Mouse (Mus musculus) ovary, adult 18-20 months (tissue): ENCODE data around the gene Trpm3.

Source experiments
- DNase-seq: peaks from one replicate; pipeline ENCODE4 v3.0.0; 2022; ENCODE audit warnings: low spot score, mixed read lengths

The Trpm3 gene

DNA sequence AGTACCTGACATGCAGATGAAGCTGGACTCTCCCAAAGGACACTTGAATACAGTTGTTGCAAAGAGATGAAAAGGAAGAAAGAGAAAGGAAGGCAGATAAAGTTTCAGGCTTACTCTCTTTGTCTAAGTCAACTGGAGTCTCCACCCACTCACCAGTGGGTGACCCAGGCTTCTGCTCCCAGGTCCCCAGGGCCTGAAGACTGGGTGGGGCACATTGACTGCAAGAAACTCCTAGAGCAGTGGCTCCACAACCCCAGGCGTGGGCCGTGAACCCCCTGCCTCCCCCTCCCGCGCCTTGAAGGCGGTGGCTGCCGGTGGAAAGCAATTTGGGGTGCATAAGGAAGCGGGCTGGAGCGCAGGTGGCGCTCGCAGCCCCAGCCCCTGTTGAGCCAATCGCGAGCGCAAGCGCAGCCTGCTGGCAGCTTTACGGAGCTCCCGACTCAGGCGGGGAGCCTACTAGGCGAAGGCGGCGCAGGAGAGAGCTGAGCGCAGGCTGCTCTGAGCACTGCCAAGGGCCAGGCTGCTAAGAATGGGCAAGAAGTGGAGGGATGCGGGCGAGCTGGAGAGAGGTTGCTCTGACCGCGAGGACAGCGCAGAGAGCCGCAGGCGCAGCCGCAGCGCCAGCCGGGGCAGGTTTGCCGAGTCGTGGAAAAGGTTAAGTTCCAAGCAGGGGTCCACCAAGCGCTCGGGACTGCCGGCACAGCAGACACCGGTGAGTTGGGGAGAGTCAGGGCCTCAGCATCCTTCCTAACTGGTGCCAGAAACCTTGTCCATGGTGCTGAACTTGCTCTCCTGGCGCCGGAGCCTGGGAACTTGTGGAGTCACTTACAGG, at the start of gene Trpm3:
TSS of gene Trpm3 (plus strand) at position 457 of the 832 bp plus-strand sequence.
- DNase-seq = peak; percentile 12

DNA sequence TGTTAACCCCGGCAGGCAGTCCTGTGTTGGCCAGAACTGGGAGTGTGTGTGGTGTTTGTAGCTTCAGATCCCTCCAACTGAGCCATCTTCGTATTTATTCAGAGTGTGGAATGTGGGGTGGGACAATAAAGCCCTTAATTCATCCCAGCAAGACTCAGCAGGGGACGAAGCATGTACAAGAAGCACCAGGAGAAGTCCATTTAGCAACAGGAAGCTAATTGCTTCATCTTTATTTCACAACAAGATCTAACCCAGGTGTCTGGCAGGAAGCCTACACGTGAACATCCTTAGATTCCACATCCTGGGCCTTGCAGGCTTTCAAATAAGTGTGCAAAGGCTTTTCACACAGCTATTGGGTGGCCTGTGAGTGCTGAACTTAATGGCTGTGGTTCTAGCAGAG, 38.3 kb upstream of the Trpm3 start:
- DNase-seq = no peak

DNA sequence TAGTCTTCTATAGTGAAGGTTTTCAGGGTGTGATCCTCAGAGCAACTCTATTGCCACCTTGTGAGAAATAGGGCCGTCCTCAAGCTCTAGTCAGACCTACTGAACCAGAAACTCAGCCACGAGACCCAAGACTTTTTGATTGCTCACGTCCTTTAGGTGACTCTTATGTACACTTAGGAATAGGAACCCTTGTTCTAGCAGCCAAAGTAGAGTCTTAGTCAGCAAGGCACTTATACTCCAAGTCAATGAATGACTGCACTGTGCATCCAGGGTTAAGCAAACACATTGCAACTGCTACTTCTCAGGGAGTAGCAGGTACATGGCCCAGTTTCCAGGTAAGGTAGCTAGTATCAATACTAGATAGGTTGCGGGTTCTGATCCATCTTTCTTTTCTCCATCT, 35.0 kb upstream of the Trpm3 start:
- no peak for DNase-seq

DNA sequence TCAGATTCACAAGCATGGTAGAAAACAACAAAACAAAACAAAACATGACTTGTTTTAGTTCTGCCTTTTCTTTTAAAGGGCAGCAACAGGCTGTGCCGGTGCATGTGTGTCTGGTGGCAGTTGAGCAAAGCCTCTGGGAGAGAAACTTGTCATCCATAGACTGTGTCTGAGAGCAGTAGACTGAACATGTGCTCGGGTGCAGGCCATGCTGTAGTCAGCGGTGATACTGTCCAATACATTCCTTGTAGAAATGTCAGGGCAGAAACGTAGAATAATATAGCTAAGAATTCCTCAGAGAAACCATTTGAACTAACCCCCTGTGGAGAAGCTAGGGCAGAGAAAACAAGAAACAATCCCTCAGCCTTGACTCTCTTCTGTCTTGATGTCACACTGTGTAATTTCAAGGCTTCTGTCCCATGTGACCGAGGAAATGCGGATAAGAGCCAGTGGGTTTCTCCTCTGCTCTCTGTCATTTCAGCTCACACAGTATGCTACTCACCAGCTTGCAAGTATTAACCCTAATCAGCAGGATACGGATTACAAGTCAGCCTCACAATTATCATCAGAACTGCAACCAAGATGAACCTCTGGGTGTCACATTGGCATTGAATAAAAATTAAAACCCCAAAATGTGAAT, 33.9 kb upstream of the Trpm3 start:
- no peak for DNase-seq

DNA sequence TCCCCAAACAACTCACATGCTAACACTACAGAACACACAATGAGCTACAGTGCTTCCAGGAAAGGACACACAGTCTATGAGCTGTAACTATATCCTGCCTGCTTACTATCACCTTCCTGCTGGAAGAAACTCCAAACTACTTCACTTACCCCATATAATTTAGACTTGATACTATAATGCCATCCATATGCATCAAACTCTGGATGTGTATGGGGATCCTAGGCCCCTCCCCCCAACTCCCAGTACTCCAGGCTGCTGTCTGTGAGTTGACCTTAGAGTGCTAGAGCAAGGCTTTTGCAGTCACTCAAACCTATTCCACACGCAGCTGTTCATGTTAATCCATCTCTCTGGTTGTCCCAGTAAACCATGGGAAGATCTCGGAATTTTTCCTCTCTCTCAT, 33.2 kb upstream of the Trpm3 start:
- no peak for DNase-seq

DNA sequence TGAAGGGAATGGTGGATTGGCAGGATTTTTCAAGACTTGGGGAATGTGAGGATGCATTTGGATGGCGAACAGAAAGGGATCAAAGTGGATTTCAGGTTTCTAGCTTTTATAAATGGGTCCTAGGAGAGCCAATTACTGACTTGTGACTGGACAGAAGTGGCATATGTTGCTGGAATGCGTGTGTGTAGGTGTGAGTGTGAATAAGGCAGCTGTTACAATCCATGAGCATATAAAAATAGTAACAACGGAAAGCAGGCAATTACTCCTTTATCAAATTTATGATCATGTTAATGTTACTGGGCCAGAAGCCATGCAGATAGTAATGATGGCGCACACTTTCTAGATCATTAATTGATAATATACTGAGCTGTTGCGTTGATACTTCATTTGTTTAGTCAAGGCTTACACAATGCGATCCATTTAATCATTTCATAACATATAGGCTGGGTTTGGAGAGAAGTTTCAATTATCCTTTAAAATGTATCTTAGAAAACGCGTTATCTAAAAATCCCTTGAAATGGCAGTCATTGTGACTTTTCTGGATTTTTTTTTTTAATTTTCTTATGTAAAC, 29.9 kb upstream of the Trpm3 start:
- no peak for DNase-seq

DNA sequence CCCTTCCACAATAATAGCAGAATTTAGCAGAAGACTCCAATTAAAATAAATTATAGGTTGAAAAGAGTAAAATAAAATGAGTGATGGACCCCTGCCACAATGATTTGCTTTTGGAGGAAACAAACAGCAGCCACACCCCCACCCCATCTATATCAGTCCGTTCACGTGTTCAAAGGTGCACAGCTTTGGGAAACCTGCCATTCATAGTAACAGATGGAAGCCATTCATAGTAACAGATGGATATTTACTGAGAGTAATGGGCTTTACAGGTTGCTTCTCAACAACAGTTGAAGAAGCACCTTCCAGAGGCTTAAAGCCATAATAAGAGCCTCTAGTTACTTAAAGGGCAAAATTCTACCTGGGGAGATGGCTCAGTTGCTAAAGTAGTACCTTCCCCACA, 17.9 kb upstream of the Trpm3 start:
- DNase-seq = no peak

DNA sequence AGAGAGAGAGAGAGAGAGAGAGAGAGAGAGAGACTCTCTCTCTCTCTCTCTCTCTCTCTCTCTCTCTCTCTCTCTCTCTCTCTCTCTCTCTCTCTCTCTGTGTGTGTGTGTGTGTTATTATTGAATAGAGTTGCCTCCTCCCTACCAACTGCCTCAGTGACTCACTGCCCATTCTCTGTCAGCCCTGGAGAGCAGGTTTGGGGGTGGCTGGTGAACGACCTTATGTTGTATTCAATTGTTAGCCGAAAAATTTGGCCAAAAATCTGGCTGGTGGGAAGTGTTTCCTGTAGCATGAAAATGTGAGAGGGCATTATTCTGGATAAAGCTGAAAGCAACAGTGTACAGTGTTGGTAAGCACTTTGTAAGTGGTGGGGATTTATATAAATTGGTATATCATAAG, 17.2 kb upstream of the Trpm3 start:
- DNase-seq = no peak

DNA sequence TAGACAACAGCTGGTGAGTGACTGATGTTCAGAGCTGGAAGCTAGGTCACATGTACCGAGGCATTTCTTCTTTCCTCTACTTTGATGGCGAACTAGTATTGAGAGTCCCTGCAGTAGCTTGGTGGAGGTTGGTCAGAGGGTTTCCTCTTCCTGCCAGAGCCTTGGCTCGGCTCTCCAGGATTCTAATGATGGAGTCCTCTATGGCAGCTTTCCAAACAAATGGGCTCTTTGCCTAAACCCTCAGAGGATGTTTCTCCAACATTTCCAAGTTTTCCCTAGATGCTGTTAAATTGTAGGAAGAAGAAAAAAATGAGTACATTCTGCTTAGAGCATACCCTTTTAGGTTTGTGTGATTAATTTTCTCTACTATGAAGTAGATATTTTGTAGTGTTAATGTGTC, 6.2 kb upstream of the Trpm3 start:
- no peak for DNase-seq

DNA sequence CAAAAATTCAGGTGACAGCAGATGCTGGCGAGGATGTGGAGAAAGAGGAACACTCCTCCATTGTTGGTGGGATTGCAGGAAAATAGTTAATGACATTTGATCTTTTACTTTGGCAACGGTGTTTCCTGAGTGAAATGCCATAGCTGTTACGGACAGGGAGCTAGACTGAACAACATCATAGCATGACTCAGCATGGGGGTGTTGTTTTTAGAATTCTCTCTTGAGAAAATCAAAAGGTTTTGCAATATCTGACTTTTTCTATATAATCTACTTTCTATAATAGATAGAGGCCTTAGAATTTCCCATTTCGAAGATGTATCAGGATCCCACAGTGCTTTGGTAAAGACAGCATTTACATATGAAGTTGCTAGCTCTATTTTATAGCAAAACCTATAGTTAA, 39.7 kb downstream of the Trpm3 start:
- DNase-seq = no peak

DNA sequence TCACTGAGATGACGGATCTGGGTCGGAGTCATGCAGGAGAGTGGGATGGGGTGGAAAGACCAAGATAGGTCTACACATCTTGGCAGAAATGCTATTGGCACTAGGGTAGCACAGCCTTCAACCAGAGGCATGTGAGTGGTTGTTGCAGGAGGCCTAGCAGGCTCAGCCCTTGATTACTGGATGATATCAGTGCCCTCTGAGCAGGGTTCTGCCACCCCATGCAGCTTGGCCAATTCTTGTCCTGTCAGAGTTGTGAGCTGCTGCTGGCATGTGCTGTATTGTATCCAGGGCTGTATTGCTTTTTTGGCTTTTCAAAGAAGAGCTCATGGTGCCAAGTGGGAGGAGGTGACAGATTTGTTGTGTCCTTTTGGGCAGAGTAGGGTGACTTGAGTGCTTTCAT, 40.2 kb downstream of the Trpm3 start:
- no peak for DNase-seq

DNA sequence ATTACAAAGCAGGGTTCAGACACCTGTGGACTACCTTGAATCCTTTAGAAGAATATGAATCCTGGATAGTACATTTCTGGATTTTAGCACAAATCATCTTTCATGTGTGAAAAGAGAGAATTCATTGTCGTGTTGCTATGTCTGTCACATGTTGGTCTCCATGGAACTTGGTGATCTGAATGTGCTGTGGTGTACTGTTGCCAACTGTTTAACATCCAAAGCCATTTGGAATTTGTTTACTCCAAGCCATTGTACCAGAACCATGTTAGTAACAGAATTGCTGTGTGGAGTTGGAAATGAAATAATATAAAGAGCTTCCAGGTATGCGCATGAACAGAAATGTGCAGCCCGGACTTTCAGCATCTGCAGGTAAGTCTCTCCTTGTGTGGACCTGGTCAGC, 41.3 kb downstream of the Trpm3 start:
- no peak for DNase-seq

DNA sequence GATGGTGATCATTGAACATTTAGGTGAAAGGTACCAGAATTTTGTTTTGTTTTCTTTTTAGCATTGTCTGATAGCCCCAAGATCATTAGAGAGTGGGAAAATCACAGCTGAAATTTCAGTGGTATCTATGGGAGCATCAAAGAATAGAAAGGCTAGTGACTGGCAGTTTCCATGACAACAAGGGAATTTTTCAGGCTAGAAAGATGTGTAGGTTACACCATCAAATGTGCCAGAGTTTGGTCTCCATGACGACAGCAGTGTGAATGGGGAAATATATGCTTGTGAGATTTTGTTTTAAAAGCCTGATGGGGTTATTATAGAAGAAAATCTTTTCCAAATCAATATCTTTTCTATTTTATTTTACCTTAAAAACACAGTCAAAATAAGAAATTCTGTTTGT, 50.9 kb downstream of the Trpm3 start:
- no peak for DNase-seq

DNA sequence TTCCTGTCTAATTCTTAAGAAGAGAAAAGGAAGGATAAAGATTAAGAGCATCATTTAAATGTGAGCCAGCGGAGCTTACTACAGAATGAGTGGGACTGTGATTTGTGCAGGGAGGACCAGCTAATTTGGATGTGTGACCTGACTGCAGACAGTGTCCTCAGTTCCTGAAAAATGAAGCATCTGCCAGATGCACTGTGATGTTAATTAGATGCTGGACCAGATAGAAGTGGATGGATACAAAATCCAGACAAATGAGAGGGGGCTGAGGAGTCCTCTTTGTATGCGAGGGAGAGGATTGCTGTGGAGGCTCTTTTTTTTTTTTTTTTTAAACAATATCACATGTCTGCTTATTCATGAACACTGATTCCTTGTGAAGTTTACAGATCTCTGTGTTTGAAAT, 83.7 kb downstream of the Trpm3 start:
- no peak for DNase-seq

DNA sequence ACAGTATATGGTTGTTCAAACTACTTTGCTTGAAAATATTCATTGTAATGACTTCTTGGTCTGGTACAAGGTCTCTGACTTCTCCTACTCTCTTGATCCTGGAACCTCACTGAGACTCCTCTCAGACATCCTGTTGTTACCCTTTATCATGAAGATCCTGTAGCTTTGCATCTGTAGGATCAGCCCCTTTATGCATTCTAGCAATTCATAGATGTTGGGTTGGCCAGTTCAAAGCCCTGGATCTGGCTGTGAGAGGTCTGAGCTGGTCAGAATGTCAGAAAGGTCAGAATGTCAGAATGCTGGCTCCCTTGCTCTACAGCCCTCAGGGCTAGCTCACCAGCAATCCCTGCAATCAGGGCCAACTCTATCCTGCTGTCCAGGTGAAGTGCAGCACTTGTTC, 95.3 kb downstream of the Trpm3 start:
- DNase-seq = no peak

DNA sequence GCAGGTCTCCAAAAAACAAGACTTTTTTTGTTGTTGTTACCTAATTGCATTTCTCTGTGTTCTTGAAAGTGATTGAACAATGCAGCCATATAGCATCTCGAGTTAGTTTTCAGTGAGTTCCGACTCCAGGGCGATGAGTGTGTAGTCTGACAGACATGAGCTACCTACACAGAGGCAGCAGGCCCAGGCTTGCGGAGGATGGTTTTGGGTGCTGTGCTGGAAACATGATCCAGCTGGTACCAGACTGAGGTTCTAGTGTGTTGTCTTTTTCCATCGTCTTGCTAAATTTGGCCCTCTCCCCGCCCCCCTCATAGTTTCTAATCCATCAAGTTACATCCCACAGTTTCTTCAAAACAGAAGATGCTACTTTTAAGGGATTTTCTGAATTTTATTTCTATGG, 110.2 kb downstream of the Trpm3 start:
- DNase-seq = no peak

DNA sequence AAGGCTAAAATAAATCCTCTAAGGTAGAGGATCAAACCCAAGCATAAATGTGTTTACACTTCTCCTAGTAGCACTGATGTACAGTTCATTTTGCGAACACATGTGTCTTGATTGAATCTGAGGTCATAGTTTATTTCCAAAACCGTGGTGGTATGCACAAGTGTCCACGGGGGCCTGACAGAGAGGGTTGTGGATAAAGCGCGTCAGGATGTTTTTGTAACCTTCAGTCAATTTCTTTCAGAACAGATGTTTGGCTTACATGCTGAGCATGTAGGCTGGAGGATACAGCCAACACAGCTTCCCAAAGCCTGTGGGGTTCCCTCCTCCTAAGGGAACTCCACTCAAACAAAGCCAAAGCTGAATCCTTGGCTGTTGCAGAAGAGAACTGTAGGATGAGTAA, 134.1 kb downstream of the Trpm3 start:
- DNase-seq = no peak

DNA sequence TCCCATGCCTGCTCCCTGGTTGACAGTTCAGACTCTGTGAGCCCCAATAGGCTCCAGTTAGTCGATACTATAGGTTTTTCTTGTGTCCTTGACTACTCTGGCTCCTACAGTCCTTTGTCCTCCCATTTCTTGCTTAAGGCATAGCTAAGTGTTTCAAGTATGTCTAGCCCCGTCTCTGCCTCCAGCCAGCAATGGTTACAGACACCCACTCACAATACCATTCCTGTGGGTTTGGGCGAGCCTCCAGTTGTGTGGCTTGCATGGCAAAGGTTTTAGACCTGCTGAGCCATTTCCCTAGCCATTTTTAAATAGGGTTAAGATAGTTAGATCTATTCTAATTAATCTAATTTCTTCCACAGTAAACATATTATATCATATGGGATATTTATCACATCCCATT, 145.8 kb downstream of the Trpm3 start:
- DNase-seq = no peak

DNA sequence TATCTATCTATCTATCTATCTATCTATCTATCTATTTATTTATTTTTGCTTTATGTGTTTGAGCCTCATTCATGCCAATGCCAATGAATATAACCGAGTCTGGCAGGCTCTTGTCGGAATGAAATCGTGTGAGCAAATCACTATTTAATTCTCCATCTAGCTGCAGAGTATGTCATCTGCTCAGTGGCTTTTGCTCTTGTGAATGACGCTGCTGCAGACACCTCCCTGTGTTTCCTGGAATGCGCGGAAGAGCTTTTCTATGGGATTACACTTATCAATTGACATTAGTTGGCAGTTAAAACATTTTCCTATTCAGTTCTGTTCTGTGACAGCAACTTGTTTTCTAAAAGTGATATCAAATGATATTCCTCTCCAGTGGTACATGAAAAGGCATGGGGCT, 153.8 kb downstream of the Trpm3 start:
- no peak for DNase-seq

DNA sequence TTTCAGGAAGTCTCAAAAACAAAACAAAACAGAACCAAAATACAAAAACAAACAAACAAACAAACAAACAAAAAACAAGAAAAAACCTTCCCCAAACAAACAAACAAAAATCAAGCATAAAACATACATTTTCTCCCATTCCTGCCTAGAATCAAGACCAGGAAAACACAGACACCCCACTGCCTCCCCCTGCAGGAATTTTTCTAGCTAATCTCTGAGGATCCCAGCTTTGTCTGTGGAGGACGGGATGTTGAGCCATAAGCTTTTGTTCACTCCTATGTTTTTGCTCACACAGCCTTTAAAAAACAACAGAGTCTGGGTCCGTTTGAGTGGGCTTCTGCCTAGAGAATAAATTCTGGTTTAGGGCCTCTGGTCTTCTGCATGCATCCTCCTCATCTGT, 162.1 kb downstream of the Trpm3 start:
- no peak for DNase-seq

DNA sequence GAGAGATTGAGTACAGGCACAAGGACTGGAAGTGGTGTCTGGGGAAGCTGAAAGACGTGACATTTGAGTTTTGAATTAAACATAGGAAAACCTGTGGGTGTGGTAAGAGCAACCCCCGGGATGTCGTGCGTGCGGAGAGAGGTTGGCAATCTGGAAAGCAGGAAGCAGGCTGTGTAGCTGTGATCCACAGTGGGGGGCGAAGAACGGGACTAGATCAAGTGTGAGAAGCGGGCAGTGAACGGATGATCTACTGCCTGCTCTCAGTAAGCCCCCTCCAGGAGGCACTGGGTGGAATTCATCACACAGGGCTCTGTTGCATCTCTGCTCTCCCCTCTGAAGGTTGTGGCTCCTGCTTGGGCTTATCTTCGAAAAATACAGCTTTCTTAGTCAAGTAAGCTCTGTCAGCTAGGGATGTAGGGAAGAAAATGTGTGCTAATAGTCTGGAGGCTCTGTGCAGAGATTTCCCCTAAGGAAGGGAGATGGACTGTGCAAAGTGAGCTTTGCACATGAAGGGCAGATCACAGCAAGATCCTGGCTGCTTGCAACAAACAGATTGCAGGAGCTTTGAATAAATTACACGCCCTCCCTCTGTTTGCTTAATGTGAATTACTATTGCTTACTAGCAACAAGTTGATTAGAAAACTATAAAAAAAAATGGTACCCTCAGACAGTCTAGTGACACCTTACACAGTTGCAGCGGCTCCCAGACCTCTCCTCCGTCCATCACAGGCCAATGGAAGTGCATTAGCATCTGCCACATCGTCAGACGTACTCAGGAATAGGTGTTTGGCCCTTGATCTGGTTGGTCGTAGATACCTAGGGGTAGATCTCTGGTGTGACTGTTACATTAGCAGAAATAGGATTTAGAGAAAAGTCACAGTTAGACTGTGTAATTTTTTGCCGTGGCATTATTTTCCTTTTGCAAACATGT, 164.4 kb downstream of the Trpm3 start:
- DNase-seq = no peak

DNA sequence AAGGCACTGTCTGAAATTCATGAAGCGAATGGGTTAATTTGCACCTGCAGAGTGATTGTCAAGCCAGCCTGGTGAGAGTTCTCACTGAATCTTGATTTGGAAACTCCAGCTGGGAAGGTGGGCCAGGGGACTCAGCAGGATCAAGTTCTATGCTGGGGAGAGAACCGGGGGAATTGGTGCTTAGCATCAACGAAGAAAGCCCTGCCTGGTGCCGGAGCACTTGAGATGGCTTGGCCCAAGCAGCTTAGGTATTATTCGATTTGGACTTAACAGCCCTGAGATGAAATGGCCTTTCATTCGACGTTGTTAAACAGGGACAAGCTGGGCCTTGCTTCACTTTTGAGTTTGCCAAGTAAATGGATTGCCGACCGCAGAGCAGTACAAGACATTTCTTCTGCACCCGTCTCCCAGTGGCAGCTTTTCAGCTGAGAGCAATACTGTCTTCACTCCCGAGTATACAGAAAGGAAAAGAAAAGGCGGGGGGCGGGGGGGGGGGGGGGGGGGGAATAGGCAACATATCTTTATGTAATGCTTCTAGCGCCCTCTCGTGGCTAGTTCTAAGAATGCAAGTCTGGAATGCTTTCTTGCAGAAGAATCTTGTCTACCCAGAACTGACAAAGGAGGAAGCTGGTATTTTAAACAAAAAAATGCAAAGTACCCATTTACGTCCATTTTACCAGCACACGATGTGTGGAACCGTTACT, 165.3 kb downstream of the Trpm3 start:
- peak; percentile 19 for DNase-seq
